Mouse (Mus musculus): Measurements from ENCODE around the gene Tmem186. TPM values are rescaled to one million over a fixed set of nuclear protein-coding genes. Genes with fewer than 3 reads are reported as not detected.

Gene Tmem186
- polyA plus RNA-seq, 1 experiment from 2014 or later = 8.9 TPM

- no peaks in the 10 kb centered on the region for H3K9me3 ChIP-seq (replicated peaks; ENCODE audit: control insufficient read depth, low read length)
- peak overlapping the region; percentile 90 for H3K27ac ChIP-seq (ENCODE audit: low read length)
- 28% methylated on average over 15 of the region's 15 CpGs for WGBS (ENCODE audit: insufficient replicate concordance)
- ATAC-seq (ENCODE audit: low read depth) = no peak
- H3K36me3 ChIP-seq (ENCODE audit: control insufficient read depth, insufficient read depth) = peaks cover 7% of the 10 kb centered on the region
- peak overlapping the region; percentile 81 for H3K4me3 ChIP-seq (ENCODE audit: low read depth, low read length)
- peak overlapping the region; percentile 75 for H3K4me2 ChIP-seq (ENCODE audit: low read depth, low read length)
- no peaks in the 10 kb centered on the region for H3K27me3 ChIP-seq (ENCODE audit: control insufficient read depth, insufficient read depth, low read depth, low read length)
- peak overlapping the region; percentile 84 for H3K9ac ChIP-seq (ENCODE audit: low read depth, low read length)
- peaks cover 83% of the 10 kb centered on the region for H3K4me1 ChIP-seq (ENCODE audit: control insufficient read depth, low read depth, low read length)
Measured at GRCm38 (mm10) chr16:8670041-8671035, 32.8 kb upstream of the Tmem186 start.

- ATAC-seq (ENCODE audit: low read depth) = no peak
- Histone ChIP-seq H3K9me3 (replicated peaks; ENCODE audit: control insufficient read depth, low read length) (no peaks in the 10 kb centered on the region), H3K9ac (ENCODE audit: low read depth, low read length) (peak overlapping the region; percentile 84; the same call in 1 of the 2 replicates), H3K36me3 (ENCODE audit: control insufficient read depth, insufficient read depth) (peaks cover 7% of the 10 kb centered on the region), H3K27me3 (ENCODE audit: control insufficient read depth, insufficient read depth, low read depth, low read length) (no peaks in the 10 kb centered on the region), H3K4me3 (ENCODE audit: low read depth, low read length) (peak overlapping the region; percentile 81), H3K4me2 (ENCODE audit: low read depth, low read length) (peak overlapping the region; percentile 75), H3K4me1 (ENCODE audit: control insufficient read depth, low read depth, low read length) (peaks cover 78% of the 10 kb centered on the region), H3K27ac (ENCODE audit: low read length) (no peak overlapping the region; the same call in 1 of the 2 replicates)
- 68% methylated on average over 5 of the region's 5 CpGs for WGBS (ENCODE audit: insufficient replicate concordance)
Measured at GRCm38 (mm10) chr16:8669432-8669831, 31.9 kb upstream of the Tmem186 start.

- WGBS (ENCODE audit: insufficient replicate concordance) = 91% methylated on average over 2 of the region's 2 CpGs
- H3K27ac ChIP-seq (ENCODE audit: low read length) = no peak overlapping the region
Measured at GRCm38 (mm10) chr16:8668386-8668785, 30.9 kb upstream of the Tmem186 start.

GRCm38 (mm10) chr16:8667814-8668213, 30.3 kb upstream of the Tmem186 start:
- peak overlapping the region; percentile 28 for H3K4me2 ChIP-seq (ENCODE audit: low read depth, low read length)
- no peaks in the 10 kb centered on the region for H3K27me3 ChIP-seq (ENCODE audit: control insufficient read depth, insufficient read depth, low read depth, low read length)
- 60% methylated on average over 4 of the region's 4 CpGs for WGBS (ENCODE audit: insufficient replicate concordance)
- H3K9ac ChIP-seq (ENCODE audit: low read depth, low read length) = no peak overlapping the region
- no peak for ATAC-seq (ENCODE audit: low read depth)
- no peak overlapping the region for H3K4me3 ChIP-seq (ENCODE audit: low read depth, low read length)
- H3K27ac ChIP-seq (ENCODE audit: low read length) = 0 out of 2 replicates have a peak overlapping the region, but pooled peaks have one; percentile 31
- H3K36me3 ChIP-seq (ENCODE audit: control insufficient read depth, insufficient read depth) = peaks cover 17% of the 10 kb centered on the region
- H3K4me1 ChIP-seq (ENCODE audit: control insufficient read depth, low read depth, low read length) = peaks cover 65% of the 10 kb centered on the region
- no peaks in the 10 kb centered on the region for H3K9me3 ChIP-seq (replicated peaks; ENCODE audit: control insufficient read depth, low read length)

More at GRCm38 (mm10) chr16:8668386-8668785, 30.9 kb upstream of the Tmem186 start:
- H3K9me3 ChIP-seq (replicated peaks; ENCODE audit: control insufficient read depth, low read length) = no peaks in the 10 kb centered on the region
- peaks cover 14% of the 10 kb centered on the region for H3K36me3 ChIP-seq (ENCODE audit: control insufficient read depth, insufficient read depth)
- no peak overlapping the region for H3K4me3 ChIP-seq (ENCODE audit: low read depth, low read length)
- H3K9ac ChIP-seq (ENCODE audit: low read depth, low read length) = no peak overlapping the region
- no peaks in the 10 kb centered on the region for H3K27me3 ChIP-seq (ENCODE audit: control insufficient read depth, insufficient read depth, low read depth, low read length)
- H3K4me1 ChIP-seq (ENCODE audit: control insufficient read depth, low read depth, low read length) = peaks cover 71% of the 10 kb centered on the region
- H3K4me2 ChIP-seq (ENCODE audit: low read depth, low read length) = no peak overlapping the region
- ATAC-seq (ENCODE audit: low read depth) = no peak

GRCm38 (mm10) chr16:8667261-8667660, 29.7 kb upstream of the Tmem186 start:
- ATAC-seq (ENCODE audit: low read depth) = no peak
- H3K4me1 ChIP-seq (ENCODE audit: control insufficient read depth, low read depth, low read length) = peaks cover 61% of the 10 kb centered on the region
- H3K27me3 ChIP-seq (ENCODE audit: control insufficient read depth, insufficient read depth, low read depth, low read length) = no peaks in the 10 kb centered on the region
- H3K27ac ChIP-seq (ENCODE audit: low read length) = peak overlapping the region; percentile 23
- H3K9ac ChIP-seq (ENCODE audit: low read depth, low read length) = peak overlapping the region; percentile 30; the same call in 1 of the 2 replicates
- no peaks in the 10 kb centered on the region for H3K9me3 ChIP-seq (replicated peaks; ENCODE audit: control insufficient read depth, low read length)
- H3K36me3 ChIP-seq (ENCODE audit: control insufficient read depth, insufficient read depth) = peaks cover 23% of the 10 kb centered on the region
- WGBS (ENCODE audit: insufficient replicate concordance) = 69% methylated on average over 7 of the region's 7 CpGs
- H3K4me3 ChIP-seq (ENCODE audit: low read depth, low read length) = no peak overlapping the region
- peak overlapping the region; percentile 28 for H3K4me2 ChIP-seq (ENCODE audit: low read depth, low read length)

- no peak overlapping the region for H3K4me2 ChIP-seq (ENCODE audit: low read depth, low read length)
- no peak for ATAC-seq (ENCODE audit: low read depth)
- H3K4me3 ChIP-seq (ENCODE audit: low read depth, low read length) = no peak overlapping the region
- H3K9ac ChIP-seq (ENCODE audit: low read depth, low read length) = no peak overlapping the region
- H3K9me3 ChIP-seq (replicated peaks; ENCODE audit: control insufficient read depth, low read length) = no peaks in the 10 kb centered on the region
- WGBS (ENCODE audit: insufficient replicate concordance) = 20% methylated on average over 2 of the region's 2 CpGs
- H3K27ac ChIP-seq (ENCODE audit: low read length) = peak overlapping the region; percentile 1; the same call in 1 of the 2 replicates
- peaks cover 61% of the 10 kb centered on the region for H3K4me1 ChIP-seq (ENCODE audit: control insufficient read depth, low read depth, low read length)
- peaks cover 31% of the 10 kb centered on the region for H3K36me3 ChIP-seq (ENCODE audit: control insufficient read depth, insufficient read depth)
- no peaks in the 10 kb centered on the region for H3K27me3 ChIP-seq (ENCODE audit: control insufficient read depth, insufficient read depth, low read depth, low read length)
Measured at GRCm38 (mm10) chr16:8666452-8666851, 28.9 kb upstream of the Tmem186 start.

- no peak overlapping the region for H3K27ac ChIP-seq (ENCODE audit: low read length)
- no peak overlapping the region for H3K4me3 ChIP-seq (ENCODE audit: low read depth, low read length)
- H3K9ac ChIP-seq (ENCODE audit: low read depth, low read length) = no peak overlapping the region
- no peaks in the 10 kb centered on the region for H3K27me3 ChIP-seq (ENCODE audit: control insufficient read depth, insufficient read depth, low read depth, low read length)
- WGBS (ENCODE audit: insufficient replicate concordance) = 88% methylated on average over 5 of the region's 5 CpGs
- H3K36me3 ChIP-seq (ENCODE audit: control insufficient read depth, insufficient read depth) = peaks cover 38% of the 10 kb centered on the region
- H3K4me2 ChIP-seq (ENCODE audit: low read depth, low read length) = no peak overlapping the region
- peaks cover 56% of the 10 kb centered on the region for H3K4me1 ChIP-seq (ENCODE audit: control insufficient read depth, low read depth, low read length)
- no peak for ATAC-seq (ENCODE audit: low read depth)
- H3K9me3 ChIP-seq (replicated peaks; ENCODE audit: control insufficient read depth, low read length) = no peaks in the 10 kb centered on the region
Measured at GRCm38 (mm10) chr16:8665367-8665766, 27.9 kb upstream of the Tmem186 start.

GRCm38 (mm10) chr16:8663606-8664539, 26.4 kb upstream of the Tmem186 start:
- H3K36me3 ChIP-seq (ENCODE audit: control insufficient read depth, insufficient read depth) = peaks cover 51% of the 10 kb centered on the region
- WGBS (ENCODE audit: insufficient replicate concordance) = 83% methylated on average over 24 of the region's 24 CpGs
- H3K27me3 ChIP-seq (ENCODE audit: control insufficient read depth, insufficient read depth, low read depth, low read length) = no peaks in the 10 kb centered on the region
- H3K27ac ChIP-seq (ENCODE audit: low read length) = no peak overlapping the region; the same call in 1 of the 2 replicates
- peaks cover 41% of the 10 kb centered on the region for H3K4me1 ChIP-seq (ENCODE audit: control insufficient read depth, low read depth, low read length)
- no peak overlapping the region for H3K9ac ChIP-seq (ENCODE audit: low read depth, low read length)
- H3K9me3 ChIP-seq (replicated peaks; ENCODE audit: control insufficient read depth, low read length) = no peaks in the 10 kb centered on the region
- H3K4me2 ChIP-seq (ENCODE audit: low read depth, low read length) = no peak overlapping the region
- H3K4me3 ChIP-seq (ENCODE audit: low read depth, low read length) = no peak overlapping the region
- ATAC-seq (ENCODE audit: low read depth) = no peak
